In genomic region chr12:19175631-19176030, GRCm38 (mm10) we compare ENCODE assay signal across 14 mouse cellular contexts.
DNase-seq lines count a peak whose midpoint lies in the region; ATAC-seq and TF ChIP-seq lines count a peak whose summit lies in the region.
"Had no signal": no experiment of that assay in that cellular context is flagged by ENCODE, and none has a peak within 500 bp of the region (broad histone marks: within the 10 kb centered on the region; RNA-seq: fewer than 3 reads in every experiment).

No protein-coding gene starts in this region.

- WGBS in kidney, embryonic 14.5 days: 12% methylated on average over 22 of the region's 43 CpGs
- WGBS in forebrain, embryonic 13.5 days: 18% methylated on average over 24 of the region's 43 CpGs

- no peaks in the 10 kb centered on the region for H3K36me3 ChIP-seq in kidney, embryonic 14.5 days (ENCODE audit: control insufficient read depth, insufficient read depth, low read length)
- no peaks in the 10 kb centered on the region for H3K36me3 ChIP-seq in E14TG2a.4 (ENCODE audit: insufficient read depth, low read length)
- no peaks in the 10 kb centered on the region for H3K36me3 ChIP-seq in forebrain, embryonic 13.5 days (ENCODE audit: poor library complexity, severe bottlenecking)
- H3K36me3 ChIP-seq: hindbrain, embryonic 15.5 days; kidney, embryonic 15.5 days; limb, embryonic 15.5 days had no signal

- H3K27ac ChIP-seq in kidney, embryonic 14.5 days (ENCODE audit: low read depth, low read length): no peak overlapping the region
- H3K27ac ChIP-seq in forebrain, embryonic 13.5 days: no peak overlapping the region
- H3K27ac ChIP-seq: heart, adult 2 months; hindbrain, embryonic 15.5 days; kidney, embryonic 15.5 days; limb, embryonic 15.5 days had no signal

- ATAC-seq in kidney, embryonic 14.5 days (ENCODE audit: low FRiP score, low TSS enrichment): no peak
- 0 out of 2 replicates have a peak, but pooled peaks have one; percentile 33 for ATAC-seq in granulocyte monocyte progenitor cell, adult 5-6 weeks (replicated peaks; ENCODE audit: poor library complexity, severe bottlenecking)
- no peak for ATAC-seq in forebrain, embryonic 13.5 days
- ATAC-seq: forebrain, embryonic 16.5 days had no signal

- no peaks in the 10 kb centered on the region for H3K27me3 ChIP-seq in kidney, embryonic 14.5 days (ENCODE audit: control insufficient read depth, insufficient read depth, low read length)
- H3K27me3 ChIP-seq in E14TG2a.4 (ENCODE audit: insufficient read depth, low read length): peaks cover 3% of the 10 kb centered on the region; the same call in 1 of the 2 replicates
- no peaks in the 10 kb centered on the region for H3K27me3 ChIP-seq in forebrain, embryonic 13.5 days
- H3K27me3 ChIP-seq: hindbrain, embryonic 15.5 days; kidney, embryonic 15.5 days; limb, embryonic 15.5 days had no signal

- peak; percentile 9 for DNase-seq in adrenal gland, postnatal 14 days
- DNase-seq in adrenal gland, postnatal 4 days (ENCODE audit: low spot score in 2 of 2): no peak
- DNase-seq in kidney, postnatal 14 days: peak; percentile 4
- no peak for DNase-seq in lung, postnatal 14 days
- DNase-seq: lung, postnatal 36 days had no signal

- no peak for TF ChIP-seq CTCF in E14TG2a.4 (conservative IDR thresholded peaks at IDR 0.05; ENCODE audit: low read length)

- no peak overlapping the region for H3K9ac ChIP-seq in kidney, embryonic 14.5 days (ENCODE audit: low read depth, low read length)
- no peak overlapping the region for H3K9ac ChIP-seq in forebrain, embryonic 13.5 days
- H3K9ac ChIP-seq: hindbrain, embryonic 15.5 days; kidney, embryonic 15.5 days; limb, embryonic 15.5 days had no signal

- no peak overlapping the region for H3K4me3 ChIP-seq in kidney, embryonic 14.5 days (ENCODE audit: low read length)
- peak overlapping the region; percentile 96 for H3K4me3 ChIP-seq in E14TG2a.4 (replicated peaks; ENCODE audit: low read length)
- no peak overlapping the region for H3K4me3 ChIP-seq in forebrain, embryonic 13.5 days
- H3K4me3 ChIP-seq: heart, adult 2 months; hindbrain, embryonic 15.5 days; kidney, embryonic 15.5 days; limb, embryonic 15.5 days had no signal

- H3K9me3 ChIP-seq in kidney, embryonic 14.5 days (ENCODE audit: control insufficient read depth, low read length): peaks cover 5% of the 10 kb centered on the region
- H3K9me3 ChIP-seq in E14TG2a.4 (ENCODE audit: low read length): 0 out of 2 replicates have a peak, but pooled peaks cover 3% of the 10 kb centered on the region
- H3K9me3 ChIP-seq in forebrain, embryonic 13.5 days (replicated peaks): peaks cover 28% of the 10 kb centered on the region

- no peak overlapping the region for H3K4me2 ChIP-seq in kidney, embryonic 14.5 days (replicated peaks; ENCODE audit: low read depth, low read length)
- H3K4me2 ChIP-seq in forebrain, embryonic 13.5 days: no peak overlapping the region
- H3K4me2 ChIP-seq: hindbrain, embryonic 15.5 days; kidney, embryonic 15.5 days; limb, embryonic 15.5 days had no signal

- no peaks in the 10 kb centered on the region for H3K4me1 ChIP-seq in kidney, embryonic 14.5 days (ENCODE audit: control insufficient read depth, insufficient read depth, low read length)
- H3K4me1 ChIP-seq in E14TG2a.4 (replicated peaks; ENCODE audit: low read depth, low read length): peaks cover 6% of the 10 kb centered on the region
- no peaks in the 10 kb centered on the region for H3K4me1 ChIP-seq in forebrain, embryonic 13.5 days
- H3K4me1 ChIP-seq: hindbrain, embryonic 15.5 days; kidney, embryonic 15.5 days; limb, embryonic 15.5 days had no signal

Comparison
In these comparisons a context has a peak if more than half of its experiments do, and no peak if none do; other contexts are left out.
1. DNase-seq: peak in adrenal gland, postnatal 14 days (single experiment) and kidney, postnatal 14 days (single experiment); none in adrenal gland, postnatal 4 days (0 of 2) and lung, postnatal 14 days (single experiment).